Mouse (Mus musculus): ENCODE measurements around the gene Ptpra. TPM values are rescaled to one million over a fixed set of nuclear protein-coding genes. Genes with fewer than 3 reads are reported as not detected.

Gene Ptpra
- total and polyA plus RNA-seq, 3 experiments: 27.8 to 46.0 (median 44.0) TPM

DNA sequence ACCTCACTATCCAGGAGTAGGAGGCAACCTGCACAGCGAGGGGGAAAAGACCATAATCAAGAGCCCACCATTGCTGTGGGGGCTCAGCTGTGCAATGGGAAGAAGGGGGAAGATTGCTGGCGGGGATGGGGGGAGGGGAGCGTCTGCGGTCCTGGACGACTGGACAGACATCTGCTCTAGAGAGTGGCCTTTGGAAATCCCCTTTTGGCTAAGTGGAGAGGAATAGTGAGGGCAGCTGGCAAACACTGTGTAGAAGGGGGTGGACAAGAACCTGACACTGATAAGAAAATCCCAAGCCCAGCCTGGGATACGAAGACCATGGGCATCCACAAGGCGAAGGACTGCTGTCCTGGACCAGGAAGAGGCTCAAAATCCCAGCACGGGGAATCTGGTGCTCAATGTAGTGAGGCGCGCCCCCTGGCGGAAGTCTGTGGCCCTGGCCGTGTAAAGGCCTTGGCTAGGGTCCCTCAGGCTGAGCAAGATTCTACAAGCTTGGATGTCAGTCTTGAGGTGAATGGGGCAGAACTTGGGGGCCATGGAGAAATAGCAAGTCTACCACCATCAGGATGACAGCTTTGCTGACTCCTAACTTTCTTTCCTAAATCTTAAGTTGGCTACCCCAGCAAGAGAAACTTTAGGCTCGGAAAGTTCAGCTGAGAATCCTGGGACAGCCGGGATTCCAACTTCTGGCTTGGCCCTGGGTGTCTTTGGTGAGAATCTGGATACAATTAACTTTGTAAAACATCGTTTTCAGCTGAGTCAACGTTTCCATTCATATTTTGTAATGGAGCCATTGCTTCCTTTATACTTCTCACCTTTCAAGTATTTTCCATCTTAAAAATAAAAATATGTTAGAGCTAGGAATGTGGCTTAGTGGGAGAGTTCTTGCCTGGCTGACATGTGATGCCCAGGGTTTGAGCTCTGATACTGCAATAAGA lies 38.3 kb upstream of the Ptpra start:
- intact Hi-C loops (cut with DNase I): loop anchor here (1.0 kb wide), 1 partner anchor 121 kb away; no protein-coding TSS in a partner anchor
- H3K79me2 ChIP-seq (replicated peaks; ENCODE audit: control insufficient read depth, insufficient read depth, low read length): no peaks in the 10 kb centered on the region
- 32% methylated on average over 16 of the region's 16 CpGs for WGBS
- H3K27ac ChIP-seq: no peak overlapping the region
- H3K4me3 ChIP-seq: no peak overlapping the region
- no peaks in the 10 kb centered on the region for H3K36me3 ChIP-seq (ENCODE audit: control insufficient read depth, insufficient read depth, low read length)
- TF ChIP-seq EP300 (IDR thresholded peaks at IDR 0.05; ENCODE audit: insufficient read depth, low read depth, low read length) (no peak), POLR2A (IDR thresholded peaks at IDR 0.05; ENCODE audit: insufficient read depth, low read depth, low read length) (no peak), CTCF (IDR thresholded peaks at IDR 0.05) (no peak; the same call in 1 of the 2 replicates)
- no peak overlapping the region for H3K9ac ChIP-seq (ENCODE audit: low read depth, low read length)
- DNase-seq: peak; percentile 81 to 89
- H3K27me3 ChIP-seq (ENCODE audit: control insufficient read depth, insufficient read depth, low read length): no peaks in the 10 kb centered on the region
- no peaks in the 10 kb centered on the region for H3K4me1 ChIP-seq (ENCODE audit: control insufficient read depth, insufficient read depth, low read length)

DNA sequence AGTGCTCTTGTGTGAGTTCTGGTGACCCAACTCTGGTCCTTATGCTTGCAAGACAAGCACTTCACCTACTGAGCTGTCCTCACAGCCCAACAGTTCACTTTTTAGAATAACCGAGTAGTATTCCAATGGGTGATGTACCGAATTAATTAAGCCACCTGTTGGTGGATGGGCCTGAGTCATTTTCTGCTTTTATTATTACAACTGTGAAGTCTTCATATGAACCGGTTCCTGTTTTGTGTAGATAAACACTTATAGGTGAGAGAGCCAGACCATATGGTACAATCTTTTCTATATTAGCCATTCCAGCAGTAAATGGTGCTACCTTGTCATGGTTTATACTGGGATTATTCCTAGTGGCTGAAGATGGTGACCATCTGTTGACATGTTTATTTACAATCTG lies 37.3 kb upstream of the Ptpra start:
- Histone ChIP-seq H3K4me1 (ENCODE audit: control insufficient read depth, insufficient read depth, low read length) (no peaks in the 10 kb centered on the region), H3K79me2 (replicated peaks; ENCODE audit: control insufficient read depth, insufficient read depth, low read length) (no peaks in the 10 kb centered on the region), H3K4me3 (no peak overlapping the region), H3K36me3 (ENCODE audit: control insufficient read depth, insufficient read depth, low read length) (no peaks in the 10 kb centered on the region), H3K9ac (ENCODE audit: low read depth, low read length) (no peak overlapping the region), H3K27me3 (ENCODE audit: control insufficient read depth, insufficient read depth, low read length) (no peaks in the 10 kb centered on the region), H3K27ac (no peak overlapping the region)
- intact Hi-C loops (cut with DNase I): no loop called here
- TF ChIP-seq EP300 (IDR thresholded peaks at IDR 0.05; ENCODE audit: insufficient read depth, low read depth, low read length) (no peak), POLR2A (IDR thresholded peaks at IDR 0.05; ENCODE audit: insufficient read depth, low read depth, low read length) (no peak), CTCF (IDR thresholded peaks at IDR 0.05) (no peak)
- no peak for DNase-seq
- WGBS: 78% methylated on average over 3 of the region's 3 CpGs

DNA sequence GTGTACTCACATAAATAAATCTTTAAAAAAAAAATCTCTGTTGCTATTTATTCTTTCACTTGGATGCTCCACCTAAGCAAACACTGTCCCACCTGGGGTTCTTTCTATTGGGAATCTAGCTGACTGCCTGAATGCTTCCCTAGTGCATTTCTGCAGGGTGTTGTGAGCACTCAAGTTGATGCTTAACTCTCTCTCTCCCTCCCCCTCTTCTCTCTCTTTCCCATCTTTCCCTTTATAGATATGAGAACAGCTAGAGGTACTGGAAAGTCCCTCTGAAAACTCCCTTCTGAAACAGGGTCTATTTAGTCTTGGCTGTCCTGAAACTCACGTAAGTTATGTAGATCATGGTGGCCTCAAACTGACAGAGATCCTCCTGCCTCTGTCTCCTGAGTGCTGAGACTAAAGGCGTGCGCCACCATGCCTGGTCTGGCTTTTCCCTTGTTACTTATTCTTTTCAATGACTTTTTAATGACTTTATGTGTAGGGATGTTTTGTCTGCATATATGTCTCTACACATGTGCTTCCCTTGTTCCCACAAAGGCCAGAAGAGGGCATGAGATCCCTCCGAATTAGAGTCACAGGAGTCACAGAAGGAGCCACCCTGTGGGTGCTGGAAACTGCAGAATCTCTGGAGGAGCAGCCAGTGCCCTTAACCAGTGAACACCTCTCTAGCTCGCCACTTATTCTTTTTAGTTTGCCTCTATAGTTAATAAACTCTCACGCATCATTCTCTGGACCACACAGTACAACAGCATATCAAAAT lies 35.8 kb upstream of the Ptpra start:
- Histone ChIP-seq H3K4me1 (ENCODE audit: control insufficient read depth, insufficient read depth, low read length) (no peaks in the 10 kb centered on the region), H3K27ac (no peak overlapping the region), H3K9ac (ENCODE audit: low read depth, low read length) (no peak overlapping the region), H3K27me3 (ENCODE audit: control insufficient read depth, insufficient read depth, low read length) (no peaks in the 10 kb centered on the region), H3K36me3 (ENCODE audit: control insufficient read depth, insufficient read depth, low read length) (no peaks in the 10 kb centered on the region), H3K4me3 (no peak overlapping the region), H3K79me2 (replicated peaks; ENCODE audit: control insufficient read depth, insufficient read depth, low read length) (no peaks in the 10 kb centered on the region)
- TF ChIP-seq CTCF (IDR thresholded peaks at IDR 0.05) (peak; percentile 40), POLR2A (IDR thresholded peaks at IDR 0.05; ENCODE audit: insufficient read depth, low read depth, low read length) (no peak)
- DNase-seq: no peak
- intact Hi-C loops (cut with DNase I): no loop called here
- 78% methylated on average over 6 of the region's 6 CpGs for WGBS

- Histone ChIP-seq H3K79me2 (replicated peaks; ENCODE audit: control insufficient read depth, insufficient read depth, low read length) (no peaks in the 10 kb centered on the region), H3K36me3 (ENCODE audit: control insufficient read depth, insufficient read depth, low read length) (no peaks in the 10 kb centered on the region), H3K27ac (no peak overlapping the region), H3K9ac (ENCODE audit: low read depth, low read length) (no peak overlapping the region), H3K4me3 (no peak overlapping the region), H3K27me3 (ENCODE audit: control insufficient read depth, insufficient read depth, low read length) (no peaks in the 10 kb centered on the region), H3K4me1 (ENCODE audit: control insufficient read depth, insufficient read depth, low read length) (peaks cover 4% of the 10 kb centered on the region)
- intact Hi-C loops (cut with DNase I): loop anchor here (5.0 to 10.0 kb wide), 3 partner anchors 140 to 243 kb away; partner anchors contain the start of genes Ddrgk1, Itpa and Mrps26
- DNase-seq: no peak
- TF ChIP-seq POLR2A (IDR thresholded peaks at IDR 0.05; ENCODE audit: insufficient read depth, low read depth, low read length): no peak
- WGBS: 94% methylated on average over 26 of the region's 26 CpGs
Measured at GRCm38 (mm10) chr2:130421781-130422620, 28.1 kb upstream of the Ptpra start.

DNA sequence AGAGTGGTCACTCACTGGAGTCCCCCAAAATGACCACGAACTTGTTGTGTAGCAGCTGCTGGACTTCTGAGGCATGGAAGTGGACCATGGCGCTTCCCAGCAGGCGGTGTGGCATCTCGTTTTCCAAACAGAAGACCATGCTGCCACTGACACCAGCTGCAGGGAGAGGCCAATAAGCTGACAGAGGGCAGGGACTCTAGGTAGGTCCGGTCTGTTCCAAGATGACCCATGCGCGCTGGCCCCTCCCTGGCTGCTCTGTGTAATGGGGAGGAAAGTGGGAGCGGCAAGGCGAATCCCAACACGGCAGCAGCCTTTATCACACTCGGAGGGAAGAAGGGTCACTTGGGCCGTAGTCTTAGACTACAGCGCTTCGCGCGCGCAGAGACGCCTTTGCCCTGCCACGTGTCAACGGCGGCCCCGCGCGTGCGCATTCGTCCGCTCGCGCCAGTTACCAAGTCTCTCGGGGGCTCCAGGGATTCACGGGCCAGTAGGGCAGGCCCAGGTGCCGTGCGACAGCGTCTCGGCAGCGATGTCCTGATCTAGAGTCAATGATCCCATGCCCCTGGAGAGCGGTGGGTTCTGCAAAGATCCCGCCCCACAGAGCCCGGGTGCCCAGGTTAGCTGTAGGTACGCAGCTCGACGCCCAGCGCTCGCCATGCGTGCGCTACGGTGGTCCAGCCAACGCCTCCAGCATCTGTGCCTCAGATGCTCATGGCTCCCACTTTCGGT lies 26.5 kb upstream of the Ptpra start:
- Histone ChIP-seq H3K9ac (ENCODE audit: low read depth, low read length) (peak overlapping the region; percentile 74), H3K4me3 (peak overlapping the region; percentile 98), H3K27me3 (ENCODE audit: control insufficient read depth, insufficient read depth, low read length) (no peaks in the 10 kb centered on the region), H3K36me3 (ENCODE audit: control insufficient read depth, insufficient read depth, low read length) (no peaks in the 10 kb centered on the region), H3K79me2 (replicated peaks; ENCODE audit: control insufficient read depth, insufficient read depth, low read length) (no peaks in the 10 kb centered on the region), H3K27ac (peak overlapping the region; percentile 93), H3K4me1 (ENCODE audit: control insufficient read depth, insufficient read depth, low read length) (peaks cover 4% of the 10 kb centered on the region)
- intact Hi-C loops (cut with DNase I): loop anchor here (2.0 to 10.0 kb wide), 4 partner anchors 25 to 241 kb away; partner anchors contain the start of genes Ddrgk1, Itpa and Mrps26
- WGBS: 10% methylated on average over 49 of the region's 49 CpGs
- TF ChIP-seq CTCF (IDR thresholded peaks at IDR 0.05): no peak
- peak; percentile 84 to 85 for DNase-seq
